Mouse (Mus musculus): ENCODE measurements around the gene Olfr1183. TPM values are rescaled to one million over a fixed set of nuclear protein-coding genes. Genes with fewer than 3 reads are reported as not detected.
"Not testable (repeated sequence)": the region's sequence is repeated elsewhere in the genome, so short reads cannot be mapped to it uniquely, and the experiment has no call there.

Olfr1183 gene
- not detected in 2 replicates for polyA plus RNA-seq (2015; fragmentation: Nextera tagmentation; extraction: Ambion mirVana)

- whole genome bisulfite sequencing: 74% methylated on average over 1 of the region's 1 CpGs
- H3K36me3 ChIP-seq; H3K4me3 ChIP-seq; H3K9ac ChIP-seq; H3K4me2 ChIP-seq; H3K27me3 ChIP-seq; H3K4me1 ChIP-seq; H3K9me3 ChIP-seq; H3K27ac ChIP-seq; ATAC-seq (ENCODE audit: insufficient number of reproducible peaks, insufficient read depth, low FRiP score, low TSS enrichment, low read depth): not testable (repeated sequence)
These were observed at the start of gene Olfr1183 for GRCm38 (mm10) chr2:88454567-88454966. Gene Olfr1183, plus strand, starts transcription at chr2:88454867.

GRCm38 (mm10) chr2:88406353-88406752 is 48.3 kb upstream of the Olfr1183 start, which contains the start of gene Olfr1179:
Gene Olfr1179, minus strand, starts transcription at chr2:88406453.
- H3K36me3 ChIP-seq: no peaks in the 10 kb centered on the region
- H3K27me3 ChIP-seq: no peaks in the 10 kb centered on the region
- WGBS: 72% methylated on average over 3 of the region's 3 CpGs
- no peak within 1 kb of the TSS for H3K9ac ChIP-seq
- H3K4me1 ChIP-seq: no peaks in the 10 kb centered on the region
- H3K4me2 ChIP-seq: no peak within 1 kb of the TSS
- no peaks in the 10 kb centered on the region for H3K9me3 ChIP-seq
- no peak for ATAC-seq (ENCODE audit: insufficient number of reproducible peaks, insufficient read depth, low FRiP score, low TSS enrichment, low read depth)
- H3K27ac ChIP-seq: no peak within 1 kb of the TSS
- no peak within 1 kb of the TSS for H3K4me3 ChIP-seq

GRCm38 (mm10) chr2:88419051-88419450 is 35.6 kb upstream of the Olfr1183 start, which contains the start of gene Olfr1180:
Gene Olfr1180, minus strand, starts transcription at chr2:88419151.
- no peak for ATAC-seq (ENCODE audit: insufficient number of reproducible peaks, insufficient read depth, low FRiP score, low TSS enrichment, low read depth)
- no peak within 1 kb of the TSS for H3K4me3 ChIP-seq
- H3K36me3 ChIP-seq: no peaks in the 10 kb centered on the region
- 76% methylated on average over 2 of the region's 2 CpGs for WGBS
- H3K27ac ChIP-seq: no peak within 1 kb of the TSS
- no peaks in the 10 kb centered on the region for H3K27me3 ChIP-seq
- no peaks in the 10 kb centered on the region for H3K9me3 ChIP-seq
- no peaks in the 10 kb centered on the region for H3K4me1 ChIP-seq
- H3K9ac ChIP-seq: no peak within 1 kb of the TSS
- no peak within 1 kb of the TSS for H3K4me2 ChIP-seq

GRCm38 (mm10) chr2:88426071-88426470 is 28.6 kb upstream of the Olfr1183 start, which contains the start of gene Olfr1181:
Gene Olfr1181, minus strand, starts transcription at chr2:88426171.
- Histone ChIP-seq H3K4me3 (no peak within 1 kb of the TSS), H3K9me3 (no peaks in the 10 kb centered on the region), H3K9ac (no peak within 1 kb of the TSS), H3K36me3 (no peaks in the 10 kb centered on the region), H3K4me2 (no peak within 1 kb of the TSS), H3K27me3 (no peaks in the 10 kb centered on the region), H3K27ac (no peak within 1 kb of the TSS), H3K4me1 (no peaks in the 10 kb centered on the region)
- 89% methylated on average over 1 of the region's 1 CpGs for WGBS
- ATAC-seq (ENCODE audit: insufficient number of reproducible peaks, insufficient read depth, low FRiP score, low TSS enrichment, low read depth): no peak

- Histone ChIP-seq H3K36me3 (no peaks in the 10 kb centered on the region), H3K4me1 (no peaks in the 10 kb centered on the region), H3K4me2 (no peak within 1 kb of the TSS), H3K4me3 (no peak within 1 kb of the TSS), H3K9ac (no peak within 1 kb of the TSS), H3K27me3 (no peaks in the 10 kb centered on the region), H3K27ac (no peak within 1 kb of the TSS), H3K9me3 (no peaks in the 10 kb centered on the region)
- 81% methylated on average over 1 of the region's 1 CpGs for WGBS
- no peak for ATAC-seq (ENCODE audit: insufficient number of reproducible peaks, insufficient read depth, low FRiP score, low TSS enrichment, low read depth)
These were observed 5.6 kb upstream of the Olfr1183 start, which contains the start of gene Gm13757 for GRCm38 (mm10) chr2:88449031-88449430. Gene Gm13757, minus strand, starts transcription at chr2:88449131.

GRCm38 (mm10) chr2:88483298-88483697 is 28.6 kb downstream of the Olfr1183 start, which contains the start of gene Olfr1184:
Gene Olfr1184, plus strand, starts transcription at chr2:88483598.
- no peak for ATAC-seq (ENCODE audit: insufficient number of reproducible peaks, insufficient read depth, low FRiP score, low TSS enrichment, low read depth)
- no peaks in the 10 kb centered on the region for H3K4me1 ChIP-seq
- H3K9me3 ChIP-seq: no peaks in the 10 kb centered on the region
- H3K9ac ChIP-seq: no peak within 1 kb of the TSS
- no peak within 1 kb of the TSS for H3K4me2 ChIP-seq
- H3K4me3 ChIP-seq: no peak within 1 kb of the TSS
- no peaks in the 10 kb centered on the region for H3K27me3 ChIP-seq
- H3K27ac ChIP-seq: no peak within 1 kb of the TSS
- no peaks in the 10 kb centered on the region for H3K36me3 ChIP-seq
- 85% methylated on average over 2 of the region's 2 CpGs for WGBS

GRCm38 (mm10) chr2:88493020-88493419 is 38.4 kb downstream of the Olfr1183 start, which contains the start of gene Olfr1185-ps1:
Gene Olfr1185-ps1, plus strand, starts transcription at chr2:88493320.
- ATAC-seq (ENCODE audit: insufficient number of reproducible peaks, insufficient read depth, low FRiP score, low TSS enrichment, low read depth): no peak
- no peaks in the 10 kb centered on the region for H3K9me3 ChIP-seq
- 71% methylated on average over 2 of the region's 2 CpGs for WGBS
- H3K27me3 ChIP-seq: no peaks in the 10 kb centered on the region
- H3K36me3 ChIP-seq: no peaks in the 10 kb centered on the region
- H3K4me3 ChIP-seq: no peak within 1 kb of the TSS
- H3K4me2 ChIP-seq: no peak within 1 kb of the TSS
- H3K27ac ChIP-seq: no peak within 1 kb of the TSS
- H3K4me1 ChIP-seq: no peaks in the 10 kb centered on the region
- no peak within 1 kb of the TSS for H3K9ac ChIP-seq

GRCm38 (mm10) chr2:88518251-88518650 is 63.6 kb downstream of the Olfr1183 start, which contains the start of gene Olfr1186:
Gene Olfr1186, plus strand, starts transcription at chr2:88518551.
- Histone ChIP-seq H3K4me3 (no peak within 1 kb of the TSS), H3K36me3 (no peaks in the 10 kb centered on the region), H3K27me3 (no peaks in the 10 kb centered on the region), H3K4me2 (no peak within 1 kb of the TSS), H3K4me1 (no peaks in the 10 kb centered on the region), H3K27ac (no peak within 1 kb of the TSS), H3K9me3 (no peaks in the 10 kb centered on the region), H3K9ac (no peak within 1 kb of the TSS)
- ATAC-seq (ENCODE audit: insufficient number of reproducible peaks, insufficient read depth, low FRiP score, low TSS enrichment, low read depth): no peak
- WGBS: 77% methylated on average over 2 of the region's 2 CpGs

Other genes starting within 250 kb of the Olfr1183 start
- gene Olfr1170, start 226.5 kb upstream of the Olfr1183 start, polyA plus RNA-seq (2015; fragmentation: Nextera tagmentation; extraction: Ambion mirVana): not detected in 2 replicates
- gene Olfr1173, start 175.0 kb upstream of the Olfr1183 start, polyA plus RNA-seq (2015; fragmentation: Nextera tagmentation; extraction: Ambion mirVana): 0.06 TPM in 1 of 2 replicates, not detected in the other
- gene Olfr1174-ps, start 139.7 kb upstream of the Olfr1183 start, polyA plus RNA-seq (2015; fragmentation: Nextera tagmentation; extraction: Ambion mirVana): not detected in 2 replicates
- gene Olfr1175-ps, start 127.7 kb upstream of the Olfr1183 start, polyA plus RNA-seq (2015; fragmentation: Nextera tagmentation; extraction: Ambion mirVana): not detected in 2 replicates
- not detected in 2 replicates for gene Olfr1176, start 118.1 kb upstream of the Olfr1183 start, polyA plus RNA-seq (2015; fragmentation: Nextera tagmentation; extraction: Ambion mirVana)
- gene Olfr1177-ps, start 108.4 kb upstream of the Olfr1183 start, polyA plus RNA-seq (2015; fragmentation: Nextera tagmentation; extraction: Ambion mirVana): not detected in 2 replicates
- gene Olfr1178, start 67.8 kb upstream of the Olfr1183 start, polyA plus RNA-seq (2015; fragmentation: Nextera tagmentation; extraction: Ambion mirVana): not detected in 2 replicates
- gene Olfr1179, start 48.4 kb upstream of the Olfr1183 start, polyA plus RNA-seq (2015; fragmentation: Nextera tagmentation; extraction: Ambion mirVana): not detected in 2 replicates
- gene Olfr1180, start 35.7 kb upstream of the Olfr1183 start, polyA plus RNA-seq (2015; fragmentation: Nextera tagmentation; extraction: Ambion mirVana): not detected in 2 replicates
- not detected in 2 replicates for gene Olfr1181, start 28.7 kb upstream of the Olfr1183 start, polyA plus RNA-seq (2015; fragmentation: Nextera tagmentation; extraction: Ambion mirVana)
- not detected in 2 replicates for gene Gm13757, start 5.7 kb upstream of the Olfr1183 start, polyA plus RNA-seq (2015; fragmentation: Nextera tagmentation; extraction: Ambion mirVana)
- gene Olfr1184, start 28.7 kb downstream of the Olfr1183 start, polyA plus RNA-seq (2015; fragmentation: Nextera tagmentation; extraction: Ambion mirVana): not detected in 2 replicates
- gene Olfr1185-ps1, start 38.5 kb downstream of the Olfr1183 start, polyA plus RNA-seq (2015; fragmentation: Nextera tagmentation; extraction: Ambion mirVana): not detected in 2 replicates
- gene Olfr1186, start 63.7 kb downstream of the Olfr1183 start, polyA plus RNA-seq (2015; fragmentation: Nextera tagmentation; extraction: Ambion mirVana): not detected in 2 replicates
- not detected in 2 replicates for gene Olfr1188, start 102.1 kb downstream of the Olfr1183 start, polyA plus RNA-seq (2015; fragmentation: Nextera tagmentation; extraction: Ambion mirVana)
- gene Olfr1189, start 131.6 kb downstream of the Olfr1183 start, polyA plus RNA-seq (2015; fragmentation: Nextera tagmentation; extraction: Ambion mirVana): not detected in 2 replicates
- not detected in 2 replicates for gene Olfr1191-ps1, start 185.7 kb downstream of the Olfr1183 start, polyA plus RNA-seq (2015; fragmentation: Nextera tagmentation; extraction: Ambion mirVana)
- gene Olfr1192-ps1, start 193.6 kb downstream of the Olfr1183 start, polyA plus RNA-seq (2015; fragmentation: Nextera tagmentation; extraction: Ambion mirVana): not detected in 2 replicates
- gene Olfr1193, start 220.8 kb downstream of the Olfr1183 start, polyA plus RNA-seq (2015; fragmentation: Nextera tagmentation; extraction: Ambion mirVana): not detected in 2 replicates
- not detected in 2 replicates for gene Olfr1195, start 234.3 kb downstream of the Olfr1183 start, polyA plus RNA-seq (2015; fragmentation: Nextera tagmentation; extraction: Ambion mirVana)
- not detected in 2 replicates for gene Olfr1196, start 249.7 kb downstream of the Olfr1183 start, polyA plus RNA-seq (2015; fragmentation: Nextera tagmentation; extraction: Ambion mirVana)